Mouse (Mus musculus): ENCODE data around the gene Ftcd. TPM values are rescaled to one million over a fixed set of nuclear protein-coding genes. Genes with fewer than 3 reads are reported as not detected.

The Ftcd gene
- polyA plus RNA-seq, 1 experiment from 2014 or later, result not detected

- WGBS, result 10% methylated on average over 10 of the region's 10 CpGs
- H3K27ac ChIP-seq (ENCODE audit: low read depth, low read length), result no peak overlapping the region
- H3K27me3 ChIP-seq (ENCODE audit: control insufficient read depth, insufficient read depth, low read length), result no peaks in the 10 kb centered on the region
- ATAC-seq (ENCODE audit: low read depth), result no peak
- H3K4me1 ChIP-seq (ENCODE audit: control insufficient read depth, insufficient read depth, low read length), result no peaks in the 10 kb centered on the region
- no peak overlapping the region for H3K9ac ChIP-seq (replicated peaks; ENCODE audit: low read depth, low read length)
- no peaks in the 10 kb centered on the region for H3K9me3 ChIP-seq (ENCODE audit: control insufficient read depth, low read length)
- no peak overlapping the region for H3K4me3 ChIP-seq (ENCODE audit: low read depth, low read length)
- H3K36me3 ChIP-seq (ENCODE audit: control insufficient read depth, insufficient read depth, low read length), result no peaks in the 10 kb centered on the region
- H3K4me2 ChIP-seq (ENCODE audit: low read depth, low read length), result no peak overlapping the region
Measured at GRCm38 (mm10) chr10:76584138-76584537, 8.7 kb downstream of the Ftcd start.

GRCm38 (mm10) chr10:76586190-76586589 lies 10.7 kb downstream of the Ftcd start:
- 67% methylated on average over 1 of the region's 1 CpGs for WGBS

GRCm38 (mm10) chr10:76590197-76590596 lies 14.7 kb downstream of the Ftcd start:
- Histone ChIP-seq H3K36me3 (ENCODE audit: control insufficient read depth, insufficient read depth, low read length) (no peaks in the 10 kb centered on the region), H3K4me2 (ENCODE audit: low read depth, low read length) (no peak overlapping the region), H3K4me1 (ENCODE audit: control insufficient read depth, insufficient read depth, low read length) (no peaks in the 10 kb centered on the region), H3K9ac (replicated peaks; ENCODE audit: low read depth, low read length) (no peak overlapping the region), H3K4me3 (ENCODE audit: low read depth, low read length) (no peak overlapping the region), H3K27ac (ENCODE audit: low read depth, low read length) (no peak overlapping the region), H3K9me3 (ENCODE audit: control insufficient read depth, low read length) (no peaks in the 10 kb centered on the region), H3K27me3 (ENCODE audit: control insufficient read depth, insufficient read depth, low read length) (no peaks in the 10 kb centered on the region)
- WGBS, result 51% methylated on average over 11 of the region's 11 CpGs
- no peak for ATAC-seq (ENCODE audit: low read depth)

More at GRCm38 (mm10) chr10:76586190-76586589, 10.7 kb downstream of the Ftcd start:
- H3K9ac ChIP-seq (replicated peaks; ENCODE audit: low read depth, low read length), result no peak overlapping the region
- no peaks in the 10 kb centered on the region for H3K36me3 ChIP-seq (ENCODE audit: control insufficient read depth, insufficient read depth, low read length)
- no peaks in the 10 kb centered on the region for H3K9me3 ChIP-seq (ENCODE audit: control insufficient read depth, low read length)
- H3K27ac ChIP-seq (ENCODE audit: low read depth, low read length), result no peak overlapping the region
- no peaks in the 10 kb centered on the region for H3K4me1 ChIP-seq (ENCODE audit: control insufficient read depth, insufficient read depth, low read length)
- no peak overlapping the region for H3K4me3 ChIP-seq (ENCODE audit: low read depth, low read length)
- H3K4me2 ChIP-seq (ENCODE audit: low read depth, low read length), result no peak overlapping the region
- no peak for ATAC-seq (ENCODE audit: low read depth)
- H3K27me3 ChIP-seq (ENCODE audit: control insufficient read depth, insufficient read depth, low read length), result no peaks in the 10 kb centered on the region

- Histone ChIP-seq H3K9me3 (ENCODE audit: control insufficient read depth, low read length) (no peaks in the 10 kb centered on the region), H3K36me3 (ENCODE audit: control insufficient read depth, insufficient read depth, low read length) (no peaks in the 10 kb centered on the region), H3K4me1 (ENCODE audit: control insufficient read depth, insufficient read depth, low read length) (no peaks in the 10 kb centered on the region), H3K4me2 (ENCODE audit: low read depth, low read length) (no peak overlapping the region), H3K27ac (ENCODE audit: low read depth, low read length) (no peak overlapping the region), H3K9ac (replicated peaks; ENCODE audit: low read depth, low read length) (no peak overlapping the region), H3K4me3 (ENCODE audit: low read depth, low read length) (no peak overlapping the region), H3K27me3 (ENCODE audit: control insufficient read depth, insufficient read depth, low read length) (no peaks in the 10 kb centered on the region)
- no peak for ATAC-seq (ENCODE audit: low read depth)
- 94% methylated on average over 31 of the region's 31 CpGs for WGBS
Measured at GRCm38 (mm10) chr10:76596338-76596737, 20.9 kb downstream of the Ftcd start.

- Histone ChIP-seq H3K4me3 (ENCODE audit: low read depth, low read length) (no peak overlapping the region), H3K4me2 (ENCODE audit: low read depth, low read length) (no peak overlapping the region), H3K27me3 (ENCODE audit: control insufficient read depth, insufficient read depth, low read length) (no peaks in the 10 kb centered on the region), H3K36me3 (ENCODE audit: control insufficient read depth, insufficient read depth, low read length) (no peaks in the 10 kb centered on the region), H3K27ac (ENCODE audit: low read depth, low read length) (no peak overlapping the region), H3K9ac (replicated peaks; ENCODE audit: low read depth, low read length) (no peak overlapping the region), H3K9me3 (ENCODE audit: control insufficient read depth, low read length) (no peaks in the 10 kb centered on the region), H3K4me1 (ENCODE audit: control insufficient read depth, insufficient read depth, low read length) (no peaks in the 10 kb centered on the region)
- no peak for ATAC-seq (ENCODE audit: low read depth)
- 85% methylated on average over 3 of the region's 3 CpGs for WGBS
Measured at GRCm38 (mm10) chr10:76602690-76603089, 27.2 kb downstream of the Ftcd start.

- H3K27ac ChIP-seq (ENCODE audit: low read depth, low read length), result no peak overlapping the region
- H3K36me3 ChIP-seq (ENCODE audit: control insufficient read depth, insufficient read depth, low read length), result no peaks in the 10 kb centered on the region
- ATAC-seq (ENCODE audit: low read depth), result no peak
- H3K4me2 ChIP-seq (ENCODE audit: low read depth, low read length), result no peak overlapping the region
- no peaks in the 10 kb centered on the region for H3K27me3 ChIP-seq (ENCODE audit: control insufficient read depth, insufficient read depth, low read length)
- no peaks in the 10 kb centered on the region for H3K9me3 ChIP-seq (ENCODE audit: control insufficient read depth, low read length)
- no peak overlapping the region for H3K4me3 ChIP-seq (ENCODE audit: low read depth, low read length)
- no peak overlapping the region for H3K9ac ChIP-seq (replicated peaks; ENCODE audit: low read depth, low read length)
- no peaks in the 10 kb centered on the region for H3K4me1 ChIP-seq (ENCODE audit: control insufficient read depth, insufficient read depth, low read length)
- WGBS, result 87% methylated on average over 7 of the region's 7 CpGs
Measured at GRCm38 (mm10) chr10:76612473-76612872, 37.0 kb downstream of the Ftcd start.

- Histone ChIP-seq H3K27me3 (ENCODE audit: control insufficient read depth, insufficient read depth, low read length) (no peaks in the 10 kb centered on the region; the same call in 1 of the 2 replicates), H3K36me3 (ENCODE audit: control insufficient read depth, insufficient read depth, low read length) (no peaks in the 10 kb centered on the region), H3K4me3 (ENCODE audit: low read depth, low read length) (0 out of 2 replicates have a peak overlapping the region, but pooled peaks have one; percentile 26), H3K4me2 (ENCODE audit: low read depth, low read length) (no peak overlapping the region), H3K4me1 (ENCODE audit: control insufficient read depth, insufficient read depth, low read length) (peaks cover 4% of the 10 kb centered on the region), H3K9me3 (ENCODE audit: control insufficient read depth, low read length) (no peaks in the 10 kb centered on the region), H3K9ac (replicated peaks; ENCODE audit: low read depth, low read length) (0 out of 2 replicates have a peak overlapping the region, but pooled peaks have one; percentile 28), H3K27ac (ENCODE audit: low read depth, low read length) (no peak overlapping the region)
- ATAC-seq (ENCODE audit: low read depth), result no peak
- 81% methylated on average over 4 of the region's 4 CpGs for WGBS
Measured at GRCm38 (mm10) chr10:76622411-76622810, 47.0 kb downstream of the Ftcd start.

GRCm38 (mm10) chr10:76622928-76623680 lies 47.7 kb downstream of the Ftcd start, which contains the start of gene Col6a2:
Gene Col6a2 (minus strand): TSS chr10:76623630.
- peak within 1 kb of the TSS; percentile 60 for H3K4me2 ChIP-seq (ENCODE audit: low read depth, low read length)
- no peaks in the 10 kb centered on the region for H3K36me3 ChIP-seq (ENCODE audit: control insufficient read depth, insufficient read depth, low read length)
- H3K4me1 ChIP-seq (ENCODE audit: control insufficient read depth, insufficient read depth, low read length), result peaks cover 4% of the 10 kb centered on the region
- peak; percentile 75 for ATAC-seq (ENCODE audit: low read depth)
- 4% methylated on average over 30 of the region's 31 CpGs for WGBS
- peak within 1 kb of the TSS; percentile 26 for H3K4me3 ChIP-seq (ENCODE audit: low read depth, low read length)
- no peaks in the 10 kb centered on the region; the same call in 1 of the 2 replicates for H3K27me3 ChIP-seq (ENCODE audit: control insufficient read depth, insufficient read depth, low read length)
- H3K9ac ChIP-seq (replicated peaks; ENCODE audit: low read depth, low read length), result 0 out of 2 replicates have a peak within 1 kb of the TSS, but pooled peaks have one; percentile 28
- H3K9me3 ChIP-seq (ENCODE audit: control insufficient read depth, low read length), result no peaks in the 10 kb centered on the region
- no peak within 1 kb of the TSS for H3K27ac ChIP-seq (ENCODE audit: low read depth, low read length)

GRCm38 (mm10) chr10:76623734-76624133 lies 48.3 kb downstream of the Ftcd start:
- WGBS, result 29% methylated on average over 7 of the region's 7 CpGs
- ATAC-seq (ENCODE audit: low read depth), result 0 out of 2 replicates have a peak, but pooled peaks have one; percentile 31
- H3K9ac ChIP-seq (replicated peaks; ENCODE audit: low read depth, low read length), result no peak overlapping the region

More at GRCm38 (mm10) chr10:76623734-76624133, 48.3 kb downstream of the Ftcd start:
- H3K27ac ChIP-seq (ENCODE audit: low read depth, low read length), result no peak overlapping the region
- no peaks in the 10 kb centered on the region for H3K9me3 ChIP-seq (ENCODE audit: control insufficient read depth, low read length)
- H3K36me3 ChIP-seq (ENCODE audit: control insufficient read depth, insufficient read depth, low read length), result no peaks in the 10 kb centered on the region
- H3K4me2 ChIP-seq (ENCODE audit: low read depth, low read length), result peak overlapping the region; percentile 60
- H3K4me3 ChIP-seq (ENCODE audit: low read depth, low read length), result peak overlapping the region; percentile 26; the same call in 1 of the 2 replicates
- peaks cover 4% of the 10 kb centered on the region for H3K4me1 ChIP-seq (ENCODE audit: control insufficient read depth, insufficient read depth, low read length)
- H3K27me3 ChIP-seq (ENCODE audit: control insufficient read depth, insufficient read depth, low read length), result no peaks in the 10 kb centered on the region; the same call in 1 of the 2 replicates
